Mouse (Mus musculus) lung, postnatal 25 days (tissue): ENCODE data around the gene Zfp809.

Experiments
- DNase-seq: peaks from one replicate; pipeline ENCODE4 v3.0.0; 2022; ENCODE audit warnings: low spot score

Gene Zfp809

GRCm38 (mm10) chr9:22262611-22263010 lies 37.1 kb downstream of the Zfp809 start:
- no peak for DNase-seq

GRCm38 (mm10) chr9:22268886-22269285 lies 43.4 kb downstream of the Zfp809 start:
- DNase-seq, result no peak

- no peak for DNase-seq
Measured at GRCm38 (mm10) chr9:22278733-22279132, 53.2 kb downstream of the Zfp809 start.
